32 mouse cellular contexts compared by ENCODE assay signal in genomic region chr2:113376997-113377396, GRCm38 (mm10). TPM values are rescaled to one million over a fixed set of nuclear protein-coding genes. Genes with fewer than 3 reads are reported as not detected.
DNase-seq lines count a peak whose midpoint lies in the region; ATAC-seq and TF ChIP-seq lines count a peak whose summit lies in the region.
"Had no signal": no experiment of that assay in that cellular context is flagged by ENCODE, and none has a peak within 500 bp of the region (broad histone marks: within the 10 kb centered on the region; RNA-seq: fewer than 3 reads in every experiment).

No protein-coding gene starts in this region.

- 59% methylated on average over 5 of the region's 5 CpGs for WGBS in intestine, embryonic 15.5 days
- 36% methylated on average over 5 of the region's 5 CpGs for WGBS in kidney, adult 2 months
- 62% methylated on average over 5 of the region's 5 CpGs for WGBS in kidney, embryonic 16.5 days
- WGBS in midbrain, embryonic 16.5 days = 81% methylated on average over 5 of the region's 5 CpGs
- WGBS in liver, embryonic 12.5 days (ENCODE audit: insufficient replicate concordance) = 70% methylated on average over 5 of the region's 5 CpGs

- no peaks in the 10 kb centered on the region; the same call in 1 of the 2 replicates for H3K4me1 ChIP-seq in intestine, embryonic 15.5 days (replicated peaks)
- peaks cover 8% of the 10 kb centered on the region; the same call in 1 of the 2 replicates for H3K4me1 ChIP-seq in kidney, adult 2 months (ENCODE audit: control insufficient read depth, insufficient read depth, low read length)
- peaks cover 19% of the 10 kb centered on the region for H3K4me1 ChIP-seq in kidney, embryonic 16.5 days (ENCODE audit: insufficient read depth, low read length)
- H3K4me1 ChIP-seq in midbrain, embryonic 16.5 days (ENCODE audit: control insufficient read depth, insufficient read depth, low read length) = no peaks in the 10 kb centered on the region
- H3K4me1 ChIP-seq in liver, embryonic 12.5 days = no peaks in the 10 kb centered on the region
- H3K4me1 ChIP-seq: embryonic facial prominence, embryonic 13.5 days; forebrain, embryonic 10.5 days; hindbrain, embryonic 15.5 days; limb, embryonic 13.5 days; megakaryocyte, embryonic 14.5 days; midbrain, embryonic 13.5 days had no signal

- no peak for TF ChIP-seq POLR2A in kidney, adult 2 months (IDR thresholded peaks at IDR 0.05; ENCODE audit: low read depth, low read length)

- DNase-seq in kidney, adult 2 months = peak; percentile 68
- peak; percentile 58 to 68 for DNase-seq in kidney, postnatal 36 days
- DNase-seq in adrenal gland, postnatal 4 days (ENCODE audit: low spot score in 2 of 2) = no peak
- no peak for DNase-seq in embryo, embryonic 10.5 days (ENCODE audit: low spot score)
- DNase-seq: adrenal gland, postnatal 14 days; cerebellum, adult 11-12 months; cerebellum, adult 9-11 months; gastrocnemius, adult 2 months; gastrocnemius, postnatal 36 days; heart, adult 18-20 months; lung, adult 18-20 months; lung, postnatal 4 days; right cerebral cortex, postnatal 25 days; thymus, adult 18-20 months; thymus, postnatal 36 days had no signal

- peak; percentile 90 for ATAC-seq in intestine, embryonic 15.5 days
- peak; percentile 91 for ATAC-seq in kidney, embryonic 16.5 days (ENCODE audit: low FRiP score, low TSS enrichment)
- no peak for ATAC-seq in midbrain, embryonic 16.5 days
- ATAC-seq in liver, embryonic 12.5 days = no peak
- ATAC-seq: forebrain, embryonic 16.5 days; lung, postnatal 0 days; midbrain, embryonic 13.5 days had no signal

- H3K4me2 ChIP-seq in intestine, embryonic 15.5 days (replicated peaks) = no peak overlapping the region
- 0 out of 2 replicates have a peak overlapping the region, but pooled peaks have one; percentile 2 for H3K4me2 ChIP-seq in kidney, embryonic 16.5 days (replicated peaks; ENCODE audit: low read depth, low read length)
- H3K4me2 ChIP-seq in midbrain, embryonic 16.5 days (ENCODE audit: low read length) = no peak overlapping the region
- H3K4me2 ChIP-seq in liver, embryonic 12.5 days = no peak overlapping the region
- H3K4me2 ChIP-seq: embryonic facial prominence, embryonic 13.5 days; heart, embryonic 12.5 days; hindbrain, embryonic 15.5 days; limb, embryonic 13.5 days; liver, embryonic 11.5 days; midbrain, embryonic 13.5 days had no signal

- no peaks in the 10 kb centered on the region for H3K27me3 ChIP-seq in intestine, embryonic 15.5 days (replicated peaks)
- H3K27me3 ChIP-seq in kidney, adult 2 months (replicated peaks; ENCODE audit: control insufficient read depth, insufficient read depth, low read length) = no peaks in the 10 kb centered on the region
- H3K27me3 ChIP-seq in kidney, embryonic 16.5 days (ENCODE audit: insufficient read depth, low read length) = no peaks in the 10 kb centered on the region
- H3K27me3 ChIP-seq in midbrain, embryonic 16.5 days (ENCODE audit: control insufficient read depth, insufficient read depth, low read depth, low read length) = no peaks in the 10 kb centered on the region
- H3K27me3 ChIP-seq in liver, embryonic 12.5 days (replicated peaks) = no peaks in the 10 kb centered on the region
- H3K27me3 ChIP-seq: embryonic facial prominence, embryonic 13.5 days; heart, embryonic 12.5 days; hindbrain, embryonic 15.5 days; limb, embryonic 13.5 days; megakaryocyte, embryonic 14.5 days; midbrain, embryonic 13.5 days had no signal

- H3K4me3 ChIP-seq in intestine, embryonic 15.5 days (replicated peaks) = no peak overlapping the region
- H3K4me3 ChIP-seq in kidney, adult 2 months (ENCODE audit: insufficient read depth, low read depth, low read length) = no peak overlapping the region
- H3K4me3 ChIP-seq in kidney, embryonic 16.5 days (ENCODE audit: low read length) = no peak overlapping the region
- no peak overlapping the region for H3K4me3 ChIP-seq in midbrain, embryonic 16.5 days (ENCODE audit: low read depth, low read length)
- H3K4me3 ChIP-seq in liver, embryonic 12.5 days = no peak overlapping the region
- H3K4me3 ChIP-seq: embryonic facial prominence, embryonic 13.5 days; forebrain, embryonic 10.5 days; gastrocnemius, adult 2 months; heart, embryonic 12.5 days; hindbrain, embryonic 15.5 days; limb, embryonic 13.5 days; megakaryocyte, embryonic 14.5 days; midbrain, embryonic 13.5 days had no signal

- H3K27ac ChIP-seq in intestine, embryonic 15.5 days = peak overlapping the region; percentile 44; the same call in 1 of the 2 replicates
- no peak overlapping the region for H3K27ac ChIP-seq in kidney, adult 2 months (ENCODE audit: insufficient read depth, low read depth, low read length)
- H3K27ac ChIP-seq in kidney, embryonic 16.5 days (ENCODE audit: low read length) = peak overlapping the region; percentile 78
- no peak overlapping the region for H3K27ac ChIP-seq in midbrain, embryonic 16.5 days (ENCODE audit: low read length)
- no peak overlapping the region for H3K27ac ChIP-seq in liver, embryonic 12.5 days
- H3K27ac ChIP-seq: embryonic facial prominence, embryonic 13.5 days; forebrain, embryonic 10.5 days; gastrocnemius, adult 2 months; hindbrain, embryonic 15.5 days; limb, embryonic 13.5 days; midbrain, embryonic 13.5 days; stomach, postnatal 0 days had no signal

- H3K9me3 ChIP-seq in intestine, embryonic 15.5 days = no peaks in the 10 kb centered on the region
- no peaks in the 10 kb centered on the region for H3K9me3 ChIP-seq in kidney, embryonic 16.5 days (ENCODE audit: low read length)
- no peaks in the 10 kb centered on the region for H3K9me3 ChIP-seq in midbrain, embryonic 16.5 days (replicated peaks; ENCODE audit: control insufficient read depth, low read length, poor library complexity, severe bottlenecking)
- no peaks in the 10 kb centered on the region for H3K9me3 ChIP-seq in liver, embryonic 12.5 days (replicated peaks)
- H3K9me3 ChIP-seq: embryonic facial prominence, embryonic 13.5 days; forebrain, embryonic 10.5 days; heart, embryonic 12.5 days; hindbrain, embryonic 15.5 days; limb, embryonic 13.5 days; megakaryocyte, embryonic 14.5 days; midbrain, embryonic 13.5 days had no signal

- no peaks in the 10 kb centered on the region for H3K36me3 ChIP-seq in intestine, embryonic 15.5 days
- no peaks in the 10 kb centered on the region for H3K36me3 ChIP-seq in kidney, adult 2 months (ENCODE audit: control insufficient read depth, insufficient read depth, low read length)
- no peaks in the 10 kb centered on the region for H3K36me3 ChIP-seq in kidney, embryonic 16.5 days (ENCODE audit: insufficient read depth, low read length)
- H3K36me3 ChIP-seq in midbrain, embryonic 16.5 days (ENCODE audit: control insufficient read depth, insufficient read depth, low read length) = no peaks in the 10 kb centered on the region
- H3K36me3 ChIP-seq in liver, embryonic 12.5 days = no peaks in the 10 kb centered on the region
- H3K36me3 ChIP-seq: embryonic facial prominence, embryonic 13.5 days; forebrain, embryonic 10.5 days; heart, embryonic 12.5 days; hindbrain, embryonic 15.5 days; limb, embryonic 13.5 days; midbrain, embryonic 13.5 days had no signal

- TF ChIP-seq CTCF in kidney, adult 2 months (conservative IDR thresholded peaks at IDR 0.05; ENCODE audit: insufficient read depth, insufficient read length, low read depth, low read length) = no peak

- no peak overlapping the region for H3K9ac ChIP-seq in intestine, embryonic 15.5 days
- H3K9ac ChIP-seq in kidney, embryonic 16.5 days (replicated peaks; ENCODE audit: low read length) = no peak overlapping the region
- no peak overlapping the region for H3K9ac ChIP-seq in midbrain, embryonic 16.5 days (ENCODE audit: low read depth, low read length)
- H3K9ac ChIP-seq in liver, embryonic 12.5 days = no peak overlapping the region
- H3K9ac ChIP-seq: embryonic facial prominence, embryonic 13.5 days; heart, embryonic 12.5 days; hindbrain, embryonic 15.5 days; limb, embryonic 13.5 days; midbrain, embryonic 13.5 days had no signal

RNA-seq across cellular contexts. Expression of gene Fmn1, which starts 49.5 kb away (rescaled TPM):
- polyA plus RNA-seq in intestine, embryonic 15.5 days (2015; fragmentation: Nextera tagmentation; extraction: Ambion mirVana) = 4.7 and 5.5 TPM in 2 replicates
- polyA plus RNA-seq in kidney, adult 2 months (2012; rRNA removed) = 7.2 and 7.4 TPM in 2 replicates
- polyA plus RNA-seq in kidney, embryonic 16.5 days (2015; fragmentation: Nextera tagmentation; extraction: Ambion mirVana) = 7.4 and 11.0 TPM in 2 replicates
- 0.78 and 0.80 TPM in 2 replicates for polyA plus RNA-seq in midbrain, embryonic 16.5 days (2015; fragmentation: Nextera tagmentation; extraction: Ambion mirVana)
- 0.56 and 0.80 TPM in 2 replicates for polyA plus RNA-seq in liver, embryonic 12.5 days (2016; fragmentation: Nextera tagmentation; extraction: Ambion mirVana)
- 10 to 100 TPM in 1 of 2 experiments, 1 to 10 TPM in 1; 3.8 to 11.8 TPM for total RNA-seq in adrenal gland, postnatal 4 days (2021)
- total RNA-seq: hematopoietic stem cell, adult 5-6 weeks; MEL had no signal

Comparison
In these comparisons a context has a peak if more than half of its experiments do, and no peak if none do; other contexts are left out.
1. H3K27ac ChIP-seq: peak in intestine, embryonic 15.5 days (single experiment) and kidney, embryonic 16.5 days (single experiment); none in kidney, adult 2 months (single experiment), midbrain, embryonic 16.5 days (single experiment) and liver, embryonic 12.5 days (single experiment).
2. ATAC-seq: peak in intestine, embryonic 15.5 days (single experiment) and kidney, embryonic 16.5 days (single experiment); none in midbrain, embryonic 16.5 days (single experiment) and liver, embryonic 12.5 days (single experiment).
3. DNase-seq: peak in kidney, adult 2 months (single experiment) and kidney, postnatal 36 days (2 of 2); none in adrenal gland, postnatal 4 days (0 of 2) and embryo, embryonic 10.5 days (single experiment).